Mouse (Mus musculus): ENCODE data around the gene Cdkn2a. TPM values are rescaled to one million over a fixed set of nuclear protein-coding genes. Genes with fewer than 3 reads are reported as not detected.

Gene Cdkn2a
- polyA plus RNA-seq, 1 experiment from 2014 or later: not detected

DNA sequence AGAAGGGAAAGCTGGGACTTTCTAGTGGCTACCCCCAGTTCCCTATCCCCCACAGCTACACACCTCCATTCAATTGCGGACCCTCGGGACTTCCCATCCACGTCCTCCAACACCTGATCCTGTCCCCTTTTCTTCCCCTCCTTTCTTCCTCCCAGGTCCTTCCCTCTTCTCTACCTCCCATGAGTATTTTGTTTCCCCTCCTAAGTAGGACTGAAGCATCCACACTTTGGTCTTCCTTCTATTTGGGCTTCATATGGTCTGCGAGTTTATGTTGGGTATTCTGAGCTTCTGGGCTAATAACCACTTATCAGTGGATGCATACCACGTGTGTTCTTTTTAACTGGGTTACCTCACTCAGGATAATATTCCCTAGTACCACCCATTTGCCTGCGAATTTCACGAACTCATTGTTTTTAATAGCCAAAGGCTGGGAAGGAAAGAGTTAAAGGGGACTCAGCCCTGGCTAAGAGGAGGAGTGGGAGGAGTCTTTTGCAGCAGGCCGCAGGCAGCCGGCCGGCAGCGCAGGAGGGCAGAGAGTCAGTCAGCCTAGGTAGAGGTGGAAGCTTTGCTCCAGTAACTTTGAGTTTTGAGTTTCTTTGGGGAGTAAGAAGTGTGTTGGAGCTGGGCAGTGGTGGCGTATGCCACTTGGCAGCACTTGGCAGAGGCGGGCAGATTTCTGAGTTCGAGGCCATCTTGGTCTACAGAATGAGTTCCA, 9.0 kb upstream of the Cdkn2a start:
- DNase-seq (ENCODE audit: low spot score) (peak; percentile 65), ATAC-seq (ENCODE audit: insufficient number of reproducible peaks, low FRiP score, low TSS enrichment, low read depth) (0 out of 2 replicates have a peak, but pooled peaks have one; percentile 46)
- Histone ChIP-seq H3K4me2 (ENCODE audit: low read depth, severe bottlenecking) (no peak overlapping the region), H3K9ac (ENCODE audit: low read length) (no peak overlapping the region), H3K27ac (replicated peaks; ENCODE audit: low read depth, low read length) (no peak overlapping the region), H3K4me3 (ENCODE audit: low read depth, low read length) (no peak overlapping the region), H3K9me3 (ENCODE audit: control insufficient read depth, low read length) (no peaks in the 10 kb centered on the region), H3K4me1 (ENCODE audit: control insufficient read depth, insufficient read depth, low read length) (no peaks in the 10 kb centered on the region), H3K27me3 (ENCODE audit: control insufficient read depth, insufficient read depth, low read length) (peaks cover 84% of the 10 kb centered on the region), H3K36me3 (ENCODE audit: control insufficient read depth, insufficient read depth, low read length) (no peaks in the 10 kb centered on the region)
- WGBS: under 1% methylated on average over 14 of the region's 14 CpGs

DNA sequence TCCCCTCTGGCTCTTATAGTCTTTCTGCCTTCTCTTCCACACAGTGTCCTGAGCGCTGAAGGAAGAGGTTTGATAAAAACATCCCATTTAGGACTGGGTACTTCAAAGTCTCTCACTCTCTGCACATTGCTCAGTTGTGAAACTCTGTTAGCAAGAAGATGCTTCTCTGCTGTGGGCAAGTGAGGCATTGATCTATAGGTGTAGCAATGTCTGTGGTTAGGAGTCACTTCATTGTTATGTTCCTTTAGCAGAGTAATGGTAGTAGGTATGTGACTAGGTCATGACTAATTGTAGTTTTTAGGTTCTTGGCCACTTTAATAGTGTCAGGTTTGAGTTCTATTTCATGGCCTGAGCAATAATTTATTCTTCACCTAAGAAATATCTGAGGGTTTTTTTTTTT, 7.7 kb upstream of the Cdkn2a start:
- Histone ChIP-seq H3K4me1 (ENCODE audit: control insufficient read depth, insufficient read depth, low read length) (no peaks in the 10 kb centered on the region), H3K27ac (replicated peaks; ENCODE audit: low read depth, low read length) (no peak overlapping the region), H3K36me3 (ENCODE audit: control insufficient read depth, insufficient read depth, low read length) (no peaks in the 10 kb centered on the region), H3K27me3 (ENCODE audit: control insufficient read depth, insufficient read depth, low read length) (peaks cover 82% of the 10 kb centered on the region), H3K4me3 (ENCODE audit: low read depth, low read length) (no peak overlapping the region), H3K9me3 (ENCODE audit: control insufficient read depth, low read length) (no peaks in the 10 kb centered on the region), H3K9ac (ENCODE audit: low read length) (no peak overlapping the region), H3K4me2 (ENCODE audit: low read depth, severe bottlenecking) (no peak overlapping the region)
- WGBS: 0% methylated on average over 1 of the region's 1 CpGs
- ATAC-seq (ENCODE audit: insufficient number of reproducible peaks, low FRiP score, low TSS enrichment, low read depth) (no peak), DNase-seq (ENCODE audit: low spot score) (no peak)

DNA sequence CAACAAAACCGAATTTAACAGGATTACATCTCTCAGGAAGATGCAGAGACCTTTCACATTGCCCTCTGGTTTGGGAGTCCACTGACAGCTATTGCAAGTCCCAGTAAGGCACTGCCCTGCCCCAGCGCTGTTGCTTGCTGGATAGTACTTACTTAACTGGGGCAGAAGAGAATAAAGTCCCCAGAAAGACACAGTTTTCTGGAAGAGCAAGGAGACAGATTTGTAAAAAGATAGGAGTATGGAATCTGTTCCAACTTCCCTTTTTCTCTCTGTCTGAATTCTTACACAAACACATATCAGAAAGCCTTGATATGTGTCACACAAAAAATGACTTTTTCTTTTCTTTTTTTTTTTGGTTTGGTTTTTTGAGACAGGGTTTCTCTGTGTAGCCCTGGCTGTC, 5.3 kb upstream of the Cdkn2a start:
- 3% methylated on average over 2 of the region's 2 CpGs for WGBS
- Histone ChIP-seq H3K4me3 (ENCODE audit: low read depth, low read length) (no peak overlapping the region), H3K9ac (ENCODE audit: low read length) (no peak overlapping the region), H3K9me3 (ENCODE audit: control insufficient read depth, low read length) (no peaks in the 10 kb centered on the region), H3K4me1 (ENCODE audit: control insufficient read depth, insufficient read depth, low read length) (no peaks in the 10 kb centered on the region), H3K36me3 (ENCODE audit: control insufficient read depth, insufficient read depth, low read length) (no peaks in the 10 kb centered on the region), H3K27ac (replicated peaks; ENCODE audit: low read depth, low read length) (no peak overlapping the region), H3K27me3 (ENCODE audit: control insufficient read depth, insufficient read depth, low read length) (peaks cover 84% of the 10 kb centered on the region), H3K4me2 (ENCODE audit: low read depth, severe bottlenecking) (no peak overlapping the region)
- no peak for DNase-seq (ENCODE audit: low spot score)
- no peak for ATAC-seq (ENCODE audit: insufficient number of reproducible peaks, low FRiP score, low TSS enrichment, low read depth)

DNA sequence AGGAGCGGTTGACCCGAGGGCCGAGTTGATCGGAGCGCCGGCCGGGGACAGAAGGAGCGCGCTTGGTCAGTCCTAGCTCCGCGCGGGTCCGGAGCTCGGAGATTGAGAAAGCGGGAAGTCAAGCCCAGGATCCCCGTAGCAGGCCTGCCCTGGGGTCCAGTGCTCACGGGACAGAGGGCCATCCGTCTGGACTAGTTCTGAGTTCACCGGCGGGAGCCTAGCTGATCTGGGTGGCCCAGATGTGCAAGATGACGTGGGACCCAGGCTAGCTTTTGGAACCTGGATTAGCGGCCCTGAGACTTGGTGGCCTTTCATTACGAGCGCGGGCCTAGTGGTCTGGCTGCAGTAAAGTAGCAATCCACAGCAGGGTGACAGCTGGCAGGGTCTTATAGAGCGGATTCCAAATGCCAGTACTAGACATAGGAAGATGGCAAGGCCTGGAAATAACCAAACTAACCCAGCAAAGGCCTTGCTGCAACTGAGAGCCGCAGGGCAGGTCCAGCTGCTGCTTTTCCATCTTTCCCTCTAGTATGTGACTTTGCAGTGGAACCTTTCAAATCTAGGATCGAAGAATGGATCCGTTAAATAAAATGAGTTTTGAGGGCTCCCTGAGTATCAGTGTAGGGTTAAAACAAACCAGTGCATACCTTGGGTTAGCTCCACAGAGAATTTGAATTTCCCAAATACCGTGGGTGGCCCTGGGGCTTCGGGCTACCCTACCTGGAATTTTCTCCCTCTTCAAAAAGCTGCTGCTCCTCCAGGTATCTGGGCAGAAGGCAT, 1.2 kb upstream of the Cdkn2a start:
- peak overlapping the region; percentile 52 for H3K4me3 ChIP-seq (ENCODE audit: low read depth, low read length)
- ATAC-seq (ENCODE audit: insufficient number of reproducible peaks, low FRiP score, low TSS enrichment, low read depth) (0 out of 2 replicates have a peak, but pooled peaks have one; percentile 22), DNase-seq (ENCODE audit: low spot score) (peak; percentile 68)
- H3K4me2 ChIP-seq (ENCODE audit: low read depth, severe bottlenecking): peak overlapping the region; percentile 98
- no peaks in the 10 kb centered on the region for H3K36me3 ChIP-seq (ENCODE audit: control insufficient read depth, insufficient read depth, low read length)
- peaks cover 78% of the 10 kb centered on the region for H3K27me3 ChIP-seq (ENCODE audit: control insufficient read depth, insufficient read depth, low read length)
- H3K4me1 ChIP-seq (ENCODE audit: control insufficient read depth, insufficient read depth, low read length): peaks cover 6% of the 10 kb centered on the region; the same call in 1 of the 2 replicates
- H3K9me3 ChIP-seq (ENCODE audit: control insufficient read depth, low read length): no peaks in the 10 kb centered on the region
- H3K9ac ChIP-seq (ENCODE audit: low read length): peak overlapping the region; percentile 17; the same call in 1 of the 2 replicates
- no peak overlapping the region for H3K27ac ChIP-seq (replicated peaks; ENCODE audit: low read depth, low read length)
- 2% methylated on average over 31 of the region's 31 CpGs for WGBS

DNA sequence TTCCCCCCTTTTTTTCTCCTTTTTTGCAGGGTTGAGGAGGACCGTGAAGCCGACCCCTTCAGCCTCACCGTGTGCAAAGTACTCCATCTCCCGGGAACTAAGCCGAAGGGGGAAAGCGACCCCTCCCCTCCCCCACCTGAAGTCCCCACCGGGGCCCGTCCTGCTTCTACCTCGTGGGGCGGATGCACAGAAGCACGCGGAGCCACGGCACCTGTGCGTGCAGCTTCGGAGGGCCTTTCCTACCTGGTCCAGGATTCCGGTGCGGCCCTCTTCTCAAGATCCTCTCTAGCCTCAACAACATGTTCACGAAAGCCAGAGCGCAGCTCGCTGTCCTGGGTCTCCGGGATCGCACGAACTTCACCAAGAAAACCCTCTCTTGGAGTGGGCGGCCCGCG, 365 bp downstream of the Cdkn2a start:
- no peaks in the 10 kb centered on the region for H3K36me3 ChIP-seq (ENCODE audit: control insufficient read depth, insufficient read depth, low read length)
- H3K9ac ChIP-seq (ENCODE audit: low read length): no peak overlapping the region
- peaks cover 6% of the 10 kb centered on the region; the same call in 1 of the 2 replicates for H3K4me1 ChIP-seq (ENCODE audit: control insufficient read depth, insufficient read depth, low read length)
- no peaks in the 10 kb centered on the region for H3K9me3 ChIP-seq (ENCODE audit: control insufficient read depth, low read length)
- WGBS: 0% methylated on average over 26 of the region's 26 CpGs
- peak overlapping the region; percentile 98 for H3K4me2 ChIP-seq (ENCODE audit: low read depth, severe bottlenecking)
- DNase-seq (ENCODE audit: low spot score) (no peak), ATAC-seq (ENCODE audit: insufficient number of reproducible peaks, low FRiP score, low TSS enrichment, low read depth) (no peak)
- H3K27me3 ChIP-seq (ENCODE audit: control insufficient read depth, insufficient read depth, low read length): peaks cover 79% of the 10 kb centered on the region
- H3K27ac ChIP-seq (replicated peaks; ENCODE audit: low read depth, low read length): no peak overlapping the region
- peak overlapping the region; percentile 52 for H3K4me3 ChIP-seq (ENCODE audit: low read depth, low read length)

DNA sequence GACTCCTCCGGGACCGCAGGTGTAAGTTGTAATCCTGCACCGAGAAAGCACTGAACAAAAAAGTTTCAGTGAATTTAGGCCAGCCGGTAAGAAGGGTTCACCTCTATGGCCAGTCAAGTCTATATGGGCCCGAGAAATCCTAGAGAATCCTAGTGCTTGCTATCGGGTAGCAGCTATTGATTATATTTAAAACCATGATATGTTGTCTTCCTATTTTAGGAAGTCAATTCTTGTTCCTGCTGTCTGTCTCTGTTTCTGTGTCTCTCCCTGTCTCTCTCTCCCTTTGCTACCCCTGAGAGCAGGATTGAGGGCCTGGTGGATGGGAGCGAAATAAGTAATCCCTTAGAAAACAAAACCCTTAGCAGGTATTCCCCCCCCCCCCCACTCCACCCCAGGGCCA, 937 bp downstream of the Cdkn2a start:
- Histone ChIP-seq H3K9me3 (ENCODE audit: control insufficient read depth, low read length) (no peaks in the 10 kb centered on the region), H3K4me2 (ENCODE audit: low read depth, severe bottlenecking) (no peak overlapping the region), H3K27ac (replicated peaks; ENCODE audit: low read depth, low read length) (no peak overlapping the region), H3K36me3 (ENCODE audit: control insufficient read depth, insufficient read depth, low read length) (no peaks in the 10 kb centered on the region), H3K4me1 (ENCODE audit: control insufficient read depth, insufficient read depth, low read length) (peaks cover 6% of the 10 kb centered on the region; the same call in 1 of the 2 replicates), H3K9ac (ENCODE audit: low read length) (no peak overlapping the region), H3K4me3 (ENCODE audit: low read depth, low read length) (no peak overlapping the region), H3K27me3 (ENCODE audit: control insufficient read depth, insufficient read depth, low read length) (peaks cover 83% of the 10 kb centered on the region)
- DNase-seq (ENCODE audit: low spot score) (no peak), ATAC-seq (ENCODE audit: insufficient number of reproducible peaks, low FRiP score, low TSS enrichment, low read depth) (no peak)
- WGBS: 2% methylated on average over 7 of the region's 7 CpGs

DNA sequence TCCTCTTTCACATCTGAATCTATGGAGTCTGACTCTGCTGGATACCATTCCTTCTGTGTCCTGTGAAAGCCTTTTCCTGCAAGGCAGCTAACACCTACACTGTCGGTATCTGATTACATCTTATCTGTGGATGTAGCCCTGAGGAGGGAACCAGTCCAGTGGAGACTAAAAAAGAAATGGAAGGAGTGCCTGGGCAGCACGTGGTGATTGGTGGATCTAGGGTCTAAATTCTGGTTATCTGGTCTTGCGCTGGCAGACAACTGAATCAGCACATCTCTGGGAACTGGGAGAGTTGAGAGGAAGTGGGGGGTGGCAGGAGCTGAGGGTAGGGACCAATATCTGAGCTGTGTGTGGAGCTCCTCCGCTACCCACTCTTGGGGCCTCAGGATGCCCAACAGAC, 5.4 kb downstream of the Cdkn2a start:
- Histone ChIP-seq H3K27me3 (ENCODE audit: control insufficient read depth, insufficient read depth, low read length) (peaks cover 58% of the 10 kb centered on the region), H3K27ac (replicated peaks; ENCODE audit: low read depth, low read length) (no peak overlapping the region), H3K4me2 (ENCODE audit: low read depth, severe bottlenecking) (no peak overlapping the region), H3K9me3 (ENCODE audit: control insufficient read depth, low read length) (no peaks in the 10 kb centered on the region), H3K9ac (ENCODE audit: low read length) (no peak overlapping the region), H3K36me3 (ENCODE audit: control insufficient read depth, insufficient read depth, low read length) (no peaks in the 10 kb centered on the region), H3K4me1 (ENCODE audit: control insufficient read depth, insufficient read depth, low read length) (no peaks in the 10 kb centered on the region), H3K4me3 (ENCODE audit: low read depth, low read length) (no peak overlapping the region)
- ATAC-seq (ENCODE audit: insufficient number of reproducible peaks, low FRiP score, low TSS enrichment, low read depth): no peak
- DNase-seq (ENCODE audit: low spot score): peak; percentile 18
- under 1% methylated on average over 4 of the region's 4 CpGs for WGBS

DNA sequence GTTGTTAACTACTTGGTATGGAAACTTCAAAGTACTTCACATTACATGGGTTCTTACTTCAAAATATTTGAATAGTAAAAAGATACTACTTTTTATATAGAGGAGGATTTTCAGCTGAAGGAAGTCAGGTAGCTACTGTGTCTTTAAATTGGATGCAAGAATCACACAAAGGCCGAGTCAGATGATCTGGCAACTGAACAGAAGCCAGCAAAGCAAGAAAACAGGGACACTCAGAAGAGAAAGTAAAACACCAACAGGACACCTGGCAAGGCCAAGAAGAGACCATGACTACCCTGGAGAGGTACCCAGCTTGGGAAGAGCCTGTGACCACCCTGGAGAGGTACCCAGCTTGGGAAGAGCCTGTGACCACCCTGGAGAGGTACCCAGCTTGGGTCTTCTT, 7.9 kb downstream of the Cdkn2a start:
- Histone ChIP-seq H3K27me3 (ENCODE audit: control insufficient read depth, insufficient read depth, low read length) (peaks cover 63% of the 10 kb centered on the region), H3K9ac (ENCODE audit: low read length) (no peak overlapping the region), H3K4me3 (ENCODE audit: low read depth, low read length) (no peak overlapping the region), H3K36me3 (ENCODE audit: control insufficient read depth, insufficient read depth, low read length) (no peaks in the 10 kb centered on the region), H3K4me1 (ENCODE audit: control insufficient read depth, insufficient read depth, low read length) (peaks cover 3% of the 10 kb centered on the region; the same call in 1 of the 2 replicates), H3K27ac (replicated peaks; ENCODE audit: low read depth, low read length) (no peak overlapping the region), H3K4me2 (ENCODE audit: low read depth, severe bottlenecking) (no peak overlapping the region), H3K9me3 (ENCODE audit: control insufficient read depth, low read length) (no peaks in the 10 kb centered on the region)
- 6% methylated on average over 1 of the region's 1 CpGs for WGBS
- ATAC-seq (ENCODE audit: insufficient number of reproducible peaks, low FRiP score, low TSS enrichment, low read depth) (no peak), DNase-seq (ENCODE audit: low spot score) (no peak)

Data from limb, embryonic 11.5 days (tissue).